Mouse (Mus musculus) heart, embryonic 13.5 days (tissue): ENCODE measurements around the gene Hbq1b. TPM values are rescaled to one million over a fixed set of nuclear protein-coding genes. Genes with fewer than 3 reads are reported as not detected.

ENCODE experiments used
- ATAC-seq: fragments of 200-750 bp; cut with Nextera tagmentation; 2 replicates; pipeline ENCODE4 v1.8.0; 2017; ENCODE audit warnings: moderate TSS enrichment; ENCODE audit not compliant: insufficient number of reproducible peaks, low FRiP score, low TSS enrichment; ENCODE audit errors: extremely low read depth
- H3K27ac ChIP-seq: fragments of 300-500 bp; sonication (generic); replicated peaks from 2 replicates; pipeline ENCODE4 v1.5.1; 2015; ENCODE audit warnings: moderate library complexity, mild to moderate bottlenecking, inconsistent platforms
- H3K27me3 ChIP-seq: fragments of 300-500 bp; sonication (generic); replicated peaks from 2 replicates; pipeline ENCODE4 v1.6.1; 2015; ENCODE audit warnings: mild to moderate bottlenecking, inconsistent platforms
- H3K36me3 ChIP-seq: fragments of 300-500 bp; sonication (generic); 2 replicates; pipeline ENCODE4 v1.6.1; 2015; ENCODE audit warnings: mild to moderate bottlenecking, inconsistent platforms
- H3K4me1 ChIP-seq: fragments of 300-500 bp; sonication (generic); 2 replicates; pipeline ENCODE4 v1.6.1; 2015; ENCODE audit warnings: inconsistent platforms
- H3K4me2 ChIP-seq: fragments of 300-500 bp; sonication (generic); 2 replicates; pipeline ENCODE4 v1.6.1; 2015; ENCODE audit warnings: inconsistent platforms, mild to moderate bottlenecking, moderate library complexity
- H3K4me3 ChIP-seq: fragments of 300-500 bp; sonication (generic); 2 replicates; pipeline ENCODE4 v1.5.1; 2015; ENCODE audit warnings: moderate library complexity, mild to moderate bottlenecking, inconsistent platforms
- H3K9ac ChIP-seq: fragments of 300-500 bp; sonication (generic); 2 replicates; pipeline ENCODE4 v1.6.1; 2015; ENCODE audit warnings: inconsistent platforms, mild to moderate bottlenecking, moderate library complexity
- H3K9me3 ChIP-seq: fragments of 300-500 bp; sonication (generic); 2 replicates; pipeline ENCODE4 v1.6.1; 2016; ENCODE audit warnings: inconsistent platforms
- WGBS: fragments of 180-500 bp; shearing (Covaris S2); methylation state at CpG from one replicate; pipeline ENCODE4 v1.1.7; 2015; ENCODE audit warnings: mixed read lengths; 5-methylcytosine and 5-hydroxymethylcytosine counted together
- polyA plus RNA-seq: library from polyadenylated mRNA; unstranded; fragments of >200 nt; fragmentation: Nextera tagmentation; extraction: Ambion mirVana; gene quantifications from 2 replicates; pipeline ENCODE4 v1.2.1, GENCODE M21; 2015

Gene Hbq1b
- polyA plus RNA-seq, 1 experiment from 2014 or later, result 10.0 TPM

DNA sequence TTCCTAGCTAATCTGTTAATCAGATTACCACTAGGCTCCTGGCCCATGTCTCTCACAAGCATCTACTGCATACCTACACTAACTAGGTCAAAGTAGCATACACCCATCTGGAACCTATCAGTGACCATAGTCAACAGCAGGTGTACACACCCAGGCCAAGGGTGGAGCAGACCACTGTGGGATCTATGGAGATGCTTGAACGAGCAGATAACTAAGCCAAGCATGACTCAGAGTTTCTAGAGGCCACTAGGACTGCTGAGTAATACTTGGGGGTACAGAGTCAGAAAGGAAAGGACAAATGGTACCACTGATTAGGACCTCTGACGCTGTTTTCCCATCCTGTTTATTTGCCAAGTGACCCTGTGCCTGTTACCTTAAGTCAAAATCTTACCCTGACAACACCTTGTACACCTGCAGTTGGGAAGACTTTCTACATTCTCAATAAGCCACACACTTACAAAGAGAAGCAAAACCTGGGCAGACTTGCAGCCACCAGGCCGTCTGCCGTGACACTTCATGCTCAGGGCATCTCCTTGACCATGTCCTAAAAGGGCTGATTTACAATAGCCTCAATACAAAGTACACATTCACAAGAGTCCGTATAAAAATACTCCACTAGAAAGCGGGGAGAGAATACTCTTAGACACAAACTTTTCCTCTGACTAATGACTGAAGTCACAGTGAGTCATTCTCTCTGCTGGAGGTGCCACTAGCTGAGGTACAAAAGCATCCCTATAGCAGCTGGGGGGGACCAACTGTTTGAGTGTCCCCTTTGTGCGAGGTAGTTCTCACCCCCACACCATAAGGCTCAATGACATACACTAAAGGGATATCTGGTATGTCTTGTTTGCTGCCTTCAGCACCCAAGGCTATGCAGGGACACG lies 35.6 kb upstream of the Hbq1b start:
- Histone ChIP-seq H3K4me1 (no peaks in the 10 kb centered on the region), H3K27ac (peak overlapping the region; percentile 82), H3K4me3 (no peak overlapping the region), H3K4me2 (peak overlapping the region; percentile 30), H3K27me3 (no peaks in the 10 kb centered on the region), H3K9ac (peak overlapping the region; percentile 19; the same call in 1 of the 2 replicates), H3K36me3 (peaks cover 93% of the 10 kb centered on the region), H3K9me3 (no peaks in the 10 kb centered on the region)
- 73% methylated on average over 8 of the region's 8 CpGs for WGBS
- ATAC-seq, result peak; percentile 75

DNA sequence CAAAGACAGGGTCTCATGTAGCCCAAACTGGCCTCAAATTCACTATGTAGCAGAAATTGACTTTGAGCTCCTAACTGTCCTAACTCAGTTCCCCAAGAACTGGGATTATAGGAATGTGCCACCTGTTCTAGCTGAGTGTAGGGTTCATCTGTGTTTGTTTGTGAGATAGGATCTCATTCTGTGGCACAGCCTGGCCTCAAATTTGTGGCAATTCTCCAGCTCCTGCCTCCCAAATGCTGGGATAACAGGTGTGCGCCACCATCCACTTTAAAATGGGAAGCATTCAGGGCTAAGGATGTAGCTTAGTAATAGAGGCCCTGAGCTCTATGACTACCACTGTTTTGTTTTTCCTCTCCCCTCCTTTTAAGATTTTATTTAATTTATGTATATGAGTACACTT lies 33.6 kb upstream of the Hbq1b start:
- no peak overlapping the region for H3K4me3 ChIP-seq
- H3K36me3 ChIP-seq, result peaks cover 73% of the 10 kb centered on the region
- H3K27ac ChIP-seq, result no peak overlapping the region
- H3K9ac ChIP-seq, result no peak overlapping the region
- no peak overlapping the region for H3K4me2 ChIP-seq
- no peak for ATAC-seq
- H3K4me1 ChIP-seq, result no peaks in the 10 kb centered on the region
- H3K9me3 ChIP-seq, result no peaks in the 10 kb centered on the region
- whole genome bisulfite sequencing, result 100% methylated on average over 1 of the region's 1 CpGs
- no peaks in the 10 kb centered on the region for H3K27me3 ChIP-seq

DNA sequence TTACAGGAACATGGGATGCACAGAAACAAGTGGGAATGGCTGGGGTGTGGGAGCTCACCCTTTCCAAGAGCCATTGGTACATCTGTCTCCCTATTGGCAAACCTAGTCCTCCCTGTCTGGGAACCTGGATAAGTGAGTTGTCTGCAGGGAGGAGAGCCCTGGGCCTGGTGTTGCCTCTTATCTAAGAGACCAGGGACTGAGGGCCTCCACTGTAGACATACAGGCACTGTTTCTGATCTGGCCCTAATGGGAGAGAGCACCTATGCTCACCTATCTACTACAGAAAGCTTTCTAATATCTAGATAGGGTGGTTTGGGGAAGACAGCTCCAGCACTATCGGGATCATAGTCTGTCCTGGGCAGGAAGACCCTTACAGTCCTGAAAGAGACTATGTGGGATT lies 30.6 kb upstream of the Hbq1b start:
- Histone ChIP-seq H3K27me3 (no peaks in the 10 kb centered on the region), H3K27ac (peak overlapping the region; percentile 51), H3K4me2 (0 out of 2 replicates have a peak overlapping the region, but pooled peaks have one; percentile 13), H3K9me3 (no peaks in the 10 kb centered on the region), H3K9ac (peak overlapping the region; percentile 44; the same call in 1 of the 2 replicates), H3K4me3 (no peak overlapping the region), H3K4me1 (no peaks in the 10 kb centered on the region), H3K36me3 (peaks cover 59% of the 10 kb centered on the region)
- ATAC-seq, result peak; percentile 80
- 75% methylated on average over 1 of the region's 1 CpGs for WGBS

DNA sequence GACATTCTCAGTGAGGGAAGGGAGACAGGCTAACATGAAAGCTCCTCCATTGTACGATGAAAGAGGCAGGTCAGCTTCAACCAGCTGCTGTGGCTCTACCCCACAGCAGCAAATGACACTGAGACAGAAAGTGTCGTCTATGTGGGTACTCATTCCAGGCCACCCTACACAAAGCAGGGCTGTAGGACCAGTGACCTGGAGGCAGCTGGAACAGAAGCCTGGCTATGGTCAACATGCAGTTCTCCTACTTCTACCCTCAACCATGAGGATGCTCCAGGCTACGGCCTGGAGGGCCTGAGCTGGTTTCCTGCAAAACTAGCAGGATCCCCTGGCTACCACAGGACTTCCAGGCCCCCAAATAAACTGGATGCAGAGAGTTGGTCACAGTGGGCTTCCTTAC lies 30.2 kb upstream of the Hbq1b start:
- H3K4me1 ChIP-seq, result no peaks in the 10 kb centered on the region
- H3K9ac ChIP-seq, result peak overlapping the region; percentile 44; the same call in 1 of the 2 replicates
- peaks cover 57% of the 10 kb centered on the region for H3K36me3 ChIP-seq
- 80% methylated on average over 3 of the region's 3 CpGs for WGBS
- H3K9me3 ChIP-seq, result no peaks in the 10 kb centered on the region
- H3K27me3 ChIP-seq, result no peaks in the 10 kb centered on the region
- H3K4me3 ChIP-seq, result no peak overlapping the region
- ATAC-seq, result peak; percentile 27; the same call in 1 of the 2 replicates
- 0 out of 2 replicates have a peak overlapping the region, but pooled peaks have one; percentile 13 for H3K4me2 ChIP-seq
- peak overlapping the region; percentile 51 for H3K27ac ChIP-seq

GRCm38 (mm10) chr11:32262674-32263415 lies 23.9 kb upstream of the Hbq1b start:
- H3K4me2 ChIP-seq, result peak overlapping the region; percentile 0; the same call in 1 of the 2 replicates
- ATAC-seq, result no peak
- H3K4me1 ChIP-seq, result peaks cover 32% of the 10 kb centered on the region
- H3K9me3 ChIP-seq, result no peaks in the 10 kb centered on the region
- H3K9ac ChIP-seq, result 0 out of 2 replicates have a peak overlapping the region, but pooled peaks have one; percentile 2
- WGBS, result 68% methylated on average over 10 of the region's 10 CpGs
- H3K4me3 ChIP-seq, result no peak overlapping the region
- no peaks in the 10 kb centered on the region for H3K27me3 ChIP-seq
- peaks cover 30% of the 10 kb centered on the region for H3K36me3 ChIP-seq
- H3K27ac ChIP-seq, result peak overlapping the region; percentile 13; the same call in 1 of the 2 replicates

- WGBS, result 77% methylated on average over 3 of the region's 3 CpGs
- peak overlapping the region; percentile 60; the same call in 1 of the 2 replicates for H3K27ac ChIP-seq
- H3K27me3 ChIP-seq, result no peaks in the 10 kb centered on the region
- no peak for ATAC-seq
- H3K9me3 ChIP-seq, result no peaks in the 10 kb centered on the region
- no peak overlapping the region for H3K4me3 ChIP-seq
- peaks cover 24% of the 10 kb centered on the region for H3K36me3 ChIP-seq
- H3K9ac ChIP-seq, result peak overlapping the region; percentile 57; the same call in 1 of the 2 replicates
- no peak overlapping the region for H3K4me2 ChIP-seq
- H3K4me1 ChIP-seq, result peaks cover 38% of the 10 kb centered on the region
Observed at GRCm38 (mm10) chr11:32265117-32265738, 21.5 kb upstream of the Hbq1b start.

DNA sequence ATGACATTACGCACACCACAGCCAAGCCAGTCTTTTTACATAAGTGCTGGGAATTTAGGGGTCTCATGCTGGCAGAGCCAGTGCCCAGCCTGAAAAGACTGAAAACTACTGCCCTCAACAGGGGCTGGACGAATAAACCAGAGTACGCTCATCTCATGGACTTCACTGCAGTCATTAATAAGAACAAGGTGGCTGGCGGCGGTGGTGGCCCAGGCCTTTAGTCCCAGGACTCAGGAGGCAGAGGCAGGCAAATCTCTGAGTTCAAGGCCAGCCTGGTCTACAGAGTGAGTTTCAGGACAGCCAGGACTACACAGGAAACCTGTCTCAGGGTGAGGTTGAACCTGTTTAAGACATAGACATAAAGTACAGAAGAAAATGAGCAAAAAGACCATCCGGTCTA lies 20.6 kb upstream of the Hbq1b start:
- Histone ChIP-seq H3K4me2 (peak overlapping the region; percentile 42), H3K9me3 (no peaks in the 10 kb centered on the region), H3K36me3 (peaks cover 14% of the 10 kb centered on the region; the same call in 1 of the 2 replicates), H3K4me1 (peaks cover 38% of the 10 kb centered on the region), H3K27ac (peak overlapping the region; percentile 53; the same call in 1 of the 2 replicates), H3K27me3 (no peaks in the 10 kb centered on the region), H3K4me3 (0 out of 2 replicates have a peak overlapping the region, but pooled peaks have one; percentile 6), H3K9ac (peak overlapping the region; percentile 55)
- WGBS, result 88% methylated on average over 6 of the region's 6 CpGs
- no peak for ATAC-seq

DNA sequence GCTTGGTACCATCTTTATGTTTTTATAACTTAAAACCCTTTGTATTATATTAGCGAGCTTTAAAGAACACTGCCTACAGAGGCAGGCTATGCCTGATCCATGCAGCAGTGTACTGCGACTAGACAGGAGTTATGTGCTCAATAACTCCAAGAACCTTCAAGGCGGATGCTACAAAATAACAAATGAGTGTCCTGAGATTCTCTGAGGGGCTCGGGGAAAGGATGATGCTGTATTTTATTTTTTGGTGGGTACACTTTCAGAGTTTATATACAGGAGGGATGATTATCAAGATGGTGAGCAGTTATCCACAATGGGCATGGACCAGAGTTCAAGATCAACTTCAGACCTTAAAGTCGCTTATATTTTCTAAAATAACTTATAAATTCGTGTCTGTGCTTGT lies 20.0 kb upstream of the Hbq1b start:
- 29% methylated on average over 6 of the region's 6 CpGs for WGBS
- no peak for ATAC-seq
- Histone ChIP-seq H3K36me3 (peaks cover 10% of the 10 kb centered on the region; the same call in 1 of the 2 replicates), H3K27me3 (0 out of 2 replicates have a peak, but pooled peaks cover 2% of the 10 kb centered on the region), H3K9me3 (no peaks in the 10 kb centered on the region), H3K4me2 (peak overlapping the region; percentile 79), H3K4me1 (peaks cover 38% of the 10 kb centered on the region), H3K9ac (peak overlapping the region; percentile 97), H3K4me3 (peak overlapping the region; percentile 92), H3K27ac (peak overlapping the region; percentile 93)

- Histone ChIP-seq H3K4me2 (peak within 1 kb of the TSS; percentile 79), H3K27ac (peak within 1 kb of the TSS; percentile 93), H3K27me3 (0 out of 2 replicates have a peak, but pooled peaks cover 4% of the 10 kb centered on the region), H3K36me3 (peaks cover 4% of the 10 kb centered on the region; the same call in 1 of the 2 replicates), H3K9ac (peak within 1 kb of the TSS; percentile 97), H3K9me3 (no peaks in the 10 kb centered on the region), H3K4me3 (peak within 1 kb of the TSS; percentile 92), H3K4me1 (peaks cover 38% of the 10 kb centered on the region)
- under 1% methylated on average over 54 of the region's 54 CpGs for WGBS
- peak; percentile 89 for ATAC-seq
Observed at GRCm38 (mm10) chr11:32267188-32267884, 19.4 kb upstream of the Hbq1b start, which contains the start of gene Nprl3. Nprl3 (minus strand) TSS chr11:32267707.

GRCm38 (mm10) chr11:32267964-32268363 lies 18.8 kb upstream of the Hbq1b start:
- Histone ChIP-seq H3K9me3 (no peaks in the 10 kb centered on the region), H3K4me1 (peaks cover 32% of the 10 kb centered on the region), H3K27ac (peak overlapping the region; percentile 93), H3K4me2 (peak overlapping the region; percentile 79), H3K4me3 (peak overlapping the region; percentile 92), H3K27me3 (0 out of 2 replicates have a peak, but pooled peaks cover 4% of the 10 kb centered on the region), H3K9ac (peak overlapping the region; percentile 97), H3K36me3 (no peaks in the 10 kb centered on the region)
- 21% methylated on average over 5 of the region's 5 CpGs for WGBS
- no peak for ATAC-seq
